Mouse (Mus musculus): ENCODE data around the gene Xpr1. TPM values are rescaled to one million over a fixed set of nuclear protein-coding genes. Genes with fewer than 3 reads are reported as not detected.

Xpr1 gene
- polyA plus RNA-seq, 1 experiment: 8.7 TPM

- TF ChIP-seq E2F4 (IDR thresholded peaks at IDR 0.05; ENCODE audit: insufficient read depth): no peak
- no peak for TF ChIP-seq TCF3 (IDR thresholded peaks at IDR 0.05; ENCODE audit: insufficient read length, low read depth)
- TF ChIP-seq MYOG (IDR thresholded peaks at IDR 0.05; ENCODE audit: control insufficient read depth in 1 of 3, insufficient read depth in 1 of 3, insufficient read length in 2 of 3, low read depth in 2 of 3): no peak
- no peak for TF ChIP-seq MAX (IDR thresholded peaks at IDR 0.05; ENCODE audit: low read depth)
- no peak for TF ChIP-seq USF1 (IDR thresholded peaks at IDR 0.05; ENCODE audit: low read depth)
- no peak for TF ChIP-seq REST (IDR thresholded peaks at IDR 0.05; ENCODE audit: insufficient read depth, insufficient read length)
- TF ChIP-seq CEBPB (IDR thresholded peaks at IDR 0.05; ENCODE audit: insufficient read depth, poor library complexity, severe bottlenecking): no peak
- TF ChIP-seq MYOD1 (IDR thresholded peaks at IDR 0.05; ENCODE audit: control insufficient read depth in 1 of 3, insufficient read length in 2 of 3, low read depth in 2 of 3): no peak
- TF ChIP-seq POLR2AphosphoS2 (IDR thresholded peaks at IDR 0.05; ENCODE audit: insufficient read length, low read depth): no peak
- no peak for TF ChIP-seq SRF (IDR thresholded peaks at IDR 0.05; ENCODE audit: control insufficient read depth, insufficient read length, low read depth)
- TF ChIP-seq POLR2A (IDR thresholded peaks at IDR 0.05; ENCODE audit: insufficient read length, low read depth): no peak
- TF ChIP-seq TCF12 (IDR thresholded peaks at IDR 0.05; ENCODE audit: insufficient read depth, poor library complexity, severe bottlenecking): no peak
- no peak overlapping the region for H3K4me3 ChIP-seq
- H3K79me2 ChIP-seq (ENCODE audit: control insufficient read depth, insufficient read depth): no peaks in the 10 kb centered on the region
- no peaks in the 10 kb centered on the region for H3K36me3 ChIP-seq (ENCODE audit: control insufficient read depth, insufficient read depth)
- H3ac ChIP-seq (ENCODE audit: control insufficient read depth, insufficient read length): no peak overlapping the region
- no peaks in the 10 kb centered on the region for H3K27me3 ChIP-seq (ENCODE audit: control insufficient read depth, insufficient read depth, insufficient read length)
- no peak overlapping the region for H3K4me2 ChIP-seq (ENCODE audit: low read depth)
Observed at GRCm38 (mm10) chr1:155439551-155439950, 22.3 kb upstream of the Xpr1 start.

GRCm38 (mm10) chr1:155438525-155438924 lies 21.3 kb upstream of the Xpr1 start:
- H3K79me2 ChIP-seq (ENCODE audit: control insufficient read depth, insufficient read depth): no peaks in the 10 kb centered on the region
- H3K27me3 ChIP-seq (ENCODE audit: control insufficient read depth, insufficient read depth, insufficient read length): no peaks in the 10 kb centered on the region
- H3K4me3 ChIP-seq: no peak overlapping the region
- no peak for TF ChIP-seq CEBPB (IDR thresholded peaks at IDR 0.05; ENCODE audit: insufficient read depth, poor library complexity, severe bottlenecking)
- TF ChIP-seq SRF (IDR thresholded peaks at IDR 0.05; ENCODE audit: control insufficient read depth, insufficient read length, low read depth): no peak
- TF ChIP-seq MYOD1 (IDR thresholded peaks at IDR 0.05; ENCODE audit: control insufficient read depth in 1 of 3, insufficient read length in 2 of 3, low read depth in 2 of 3): no peak
- H3K4me2 ChIP-seq (ENCODE audit: low read depth): no peak overlapping the region
- no peak overlapping the region for H3ac ChIP-seq (ENCODE audit: control insufficient read depth, insufficient read length)
- no peaks in the 10 kb centered on the region for H3K36me3 ChIP-seq (ENCODE audit: control insufficient read depth, insufficient read depth)

GRCm38 (mm10) chr1:155429304-155429703 lies 12.1 kb upstream of the Xpr1 start:
- Histone ChIP-seq H3K79me2 (ENCODE audit: control insufficient read depth, insufficient read depth) (no peaks in the 10 kb centered on the region), H3K27me3 (ENCODE audit: control insufficient read depth, insufficient read depth, insufficient read length) (no peaks in the 10 kb centered on the region), H3ac (ENCODE audit: control insufficient read depth, insufficient read length) (no peak overlapping the region), H3K4me3 (no peak overlapping the region), H3K4me2 (ENCODE audit: low read depth) (no peak overlapping the region), H3K36me3 (ENCODE audit: control insufficient read depth, insufficient read depth) (no peaks in the 10 kb centered on the region)
- no peak for TF ChIP-seq USF1 (IDR thresholded peaks at IDR 0.05; ENCODE audit: low read depth)
- no peak for TF ChIP-seq MYOD1 (IDR thresholded peaks at IDR 0.05; ENCODE audit: control insufficient read depth in 1 of 3, insufficient read length in 2 of 3, low read depth in 2 of 3)
- TF ChIP-seq TCF3 (IDR thresholded peaks at IDR 0.05; ENCODE audit: insufficient read length, low read depth): no peak
- TF ChIP-seq POLR2AphosphoS2 (IDR thresholded peaks at IDR 0.05; ENCODE audit: insufficient read length, low read depth): no peak
- TF ChIP-seq MYOG (IDR thresholded peaks at IDR 0.05; ENCODE audit: control insufficient read depth in 1 of 3, insufficient read depth in 1 of 3, insufficient read length in 2 of 3, low read depth in 2 of 3): no peak
- TF ChIP-seq MAX (IDR thresholded peaks at IDR 0.05; ENCODE audit: low read depth): no peak
- TF ChIP-seq REST (IDR thresholded peaks at IDR 0.05; ENCODE audit: insufficient read depth, insufficient read length): no peak
- no peak for TF ChIP-seq E2F4 (IDR thresholded peaks at IDR 0.05; ENCODE audit: insufficient read depth)
- no peak for TF ChIP-seq TCF12 (IDR thresholded peaks at IDR 0.05; ENCODE audit: insufficient read depth, poor library complexity, severe bottlenecking)
- no peak for TF ChIP-seq POLR2A (IDR thresholded peaks at IDR 0.05; ENCODE audit: insufficient read length, low read depth)
- no peak for TF ChIP-seq CEBPB (IDR thresholded peaks at IDR 0.05; ENCODE audit: insufficient read depth, poor library complexity, severe bottlenecking)
- no peak for TF ChIP-seq SRF (IDR thresholded peaks at IDR 0.05; ENCODE audit: control insufficient read depth, insufficient read length, low read depth)

- H3ac ChIP-seq (ENCODE audit: control insufficient read depth, insufficient read length): no peak overlapping the region
- H3K4me2 ChIP-seq (ENCODE audit: low read depth): no peak overlapping the region
- H3K27me3 ChIP-seq (ENCODE audit: control insufficient read depth, insufficient read depth, insufficient read length): no peaks in the 10 kb centered on the region
- no peaks in the 10 kb centered on the region for H3K79me2 ChIP-seq (ENCODE audit: control insufficient read depth, insufficient read depth)
- no peak for TF ChIP-seq POLR2AphosphoS2 (IDR thresholded peaks at IDR 0.05; ENCODE audit: insufficient read length, low read depth)
- no peak for TF ChIP-seq TCF3 (IDR thresholded peaks at IDR 0.05; ENCODE audit: insufficient read length, low read depth)
- no peaks in the 10 kb centered on the region for H3K36me3 ChIP-seq (ENCODE audit: control insufficient read depth, insufficient read depth)
- no peak overlapping the region for H3K4me3 ChIP-seq
Observed at GRCm38 (mm10) chr1:155427126-155427865, 10.1 kb upstream of the Xpr1 start.

GRCm38 (mm10) chr1:155425743-155426315 lies 8.6 kb upstream of the Xpr1 start:
- no peaks in the 10 kb centered on the region for H3K79me2 ChIP-seq (ENCODE audit: control insufficient read depth, insufficient read depth)
- TF ChIP-seq MYOD1 (IDR thresholded peaks at IDR 0.05; ENCODE audit: control insufficient read depth in 1 of 3, insufficient read length in 2 of 3, low read depth in 2 of 3): no peak
- H3K27me3 ChIP-seq (ENCODE audit: control insufficient read depth, insufficient read depth, insufficient read length): no peaks in the 10 kb centered on the region
- no peak overlapping the region for H3K4me2 ChIP-seq (ENCODE audit: low read depth)
- H3K36me3 ChIP-seq (ENCODE audit: control insufficient read depth, insufficient read depth): no peaks in the 10 kb centered on the region
- no peak overlapping the region for H3K4me3 ChIP-seq
- no peak overlapping the region for H3ac ChIP-seq (ENCODE audit: control insufficient read depth, insufficient read length)

All from myocyte (in vitro differentiated cells).